Mouse (Mus musculus): ENCODE measurements around the gene Ssbp3. TPM values are rescaled to one million over a fixed set of nuclear protein-coding genes. Genes with fewer than 3 reads are reported as not detected.

Ssbp3 gene
- polyA plus RNA-seq, 1 experiment from 2014 or later = 190 TPM

GRCm38 (mm10) chr4:106951455-106951854, 41.0 kb downstream of the Ssbp3 start:
- Histone ChIP-seq H3K4me1 (peaks cover 74% of the 10 kb centered on the region), H3K4me3 (no peak overlapping the region), H3K27ac (no peak overlapping the region), H3K9me3 (no peaks in the 10 kb centered on the region), H3K9ac (no peak overlapping the region), H3K4me2 (no peak overlapping the region), H3K27me3 (no peaks in the 10 kb centered on the region), H3K36me3 (peaks cover 37% of the 10 kb centered on the region)
- no peak for ATAC-seq (ENCODE audit: insufficient number of reproducible peaks, insufficient read depth, low FRiP score, low TSS enrichment, low read depth)
- 56% methylated on average over 4 of the region's 4 CpGs for WGBS

GRCm38 (mm10) chr4:106953221-106953620, 42.7 kb downstream of the Ssbp3 start:
- no peak overlapping the region for H3K27ac ChIP-seq
- ATAC-seq (ENCODE audit: insufficient number of reproducible peaks, insufficient read depth, low FRiP score, low TSS enrichment, low read depth) = no peak

GRCm38 (mm10) chr4:106953760-106954159, 43.3 kb downstream of the Ssbp3 start:
- 86% methylated on average over 5 of the region's 5 CpGs for WGBS

More at GRCm38 (mm10) chr4:106953221-106953620, 42.7 kb downstream of the Ssbp3 start:
- Histone ChIP-seq H3K9ac (no peak overlapping the region), H3K27me3 (no peaks in the 10 kb centered on the region), H3K9me3 (no peaks in the 10 kb centered on the region), H3K4me1 (peaks cover 65% of the 10 kb centered on the region), H3K36me3 (peaks cover 33% of the 10 kb centered on the region), H3K4me2 (no peak overlapping the region), H3K4me3 (no peak overlapping the region)

GRCm38 (mm10) chr4:106955729-106956712, 45.5 kb downstream of the Ssbp3 start:
- peaks cover 56% of the 10 kb centered on the region for H3K4me1 ChIP-seq
- no peak for ATAC-seq (ENCODE audit: insufficient number of reproducible peaks, insufficient read depth, low FRiP score, low TSS enrichment, low read depth)
- H3K36me3 ChIP-seq = peaks cover 28% of the 10 kb centered on the region
- H3K9me3 ChIP-seq = no peaks in the 10 kb centered on the region
- WGBS = 64% methylated on average over 19 of the region's 19 CpGs
- no peak overlapping the region for H3K4me3 ChIP-seq
- 0 out of 2 replicates have a peak overlapping the region, but pooled peaks have one; percentile 32 for H3K9ac ChIP-seq
- H3K4me2 ChIP-seq = no peak overlapping the region
- peak overlapping the region; percentile 28; the same call in 1 of the 2 replicates for H3K27ac ChIP-seq
- H3K27me3 ChIP-seq = no peaks in the 10 kb centered on the region

More at GRCm38 (mm10) chr4:106953760-106954159, 43.3 kb downstream of the Ssbp3 start:
- Histone ChIP-seq H3K4me2 (no peak overlapping the region), H3K4me1 (peaks cover 65% of the 10 kb centered on the region), H3K36me3 (peaks cover 34% of the 10 kb centered on the region), H3K9ac (no peak overlapping the region), H3K9me3 (no peaks in the 10 kb centered on the region), H3K27ac (0 out of 2 replicates have a peak overlapping the region, but pooled peaks have one; percentile 22), H3K27me3 (no peaks in the 10 kb centered on the region), H3K4me3 (no peak overlapping the region)
- no peak for ATAC-seq (ENCODE audit: insufficient number of reproducible peaks, insufficient read depth, low FRiP score, low TSS enrichment, low read depth)

- Histone ChIP-seq H3K4me1 (peaks cover 72% of the 10 kb centered on the region), H3K9me3 (no peaks in the 10 kb centered on the region), H3K27ac (no peak overlapping the region), H3K4me2 (no peak overlapping the region), H3K27me3 (no peaks in the 10 kb centered on the region), H3K36me3 (peaks cover 25% of the 10 kb centered on the region), H3K9ac (no peak overlapping the region), H3K4me3 (no peak overlapping the region)
- no peak for ATAC-seq (ENCODE audit: insufficient number of reproducible peaks, insufficient read depth, low FRiP score, low TSS enrichment, low read depth)
- 77% methylated on average over 2 of the region's 2 CpGs for WGBS
Measured at GRCm38 (mm10) chr4:106958117-106958516, 47.6 kb downstream of the Ssbp3 start.

GRCm38 (mm10) chr4:106958561-106958960, 48.1 kb downstream of the Ssbp3 start:
- Histone ChIP-seq H3K27ac (no peak overlapping the region), H3K4me3 (no peak overlapping the region), H3K9ac (no peak overlapping the region), H3K27me3 (no peaks in the 10 kb centered on the region), H3K4me1 (peaks cover 76% of the 10 kb centered on the region), H3K36me3 (peaks cover 21% of the 10 kb centered on the region), H3K4me2 (no peak overlapping the region), H3K9me3 (no peaks in the 10 kb centered on the region)
- whole genome bisulfite sequencing = 91% methylated on average over 3 of the region's 3 CpGs
- ATAC-seq (ENCODE audit: insufficient number of reproducible peaks, insufficient read depth, low FRiP score, low TSS enrichment, low read depth) = no peak

GRCm38 (mm10) chr4:106959506-106960302, 49.2 kb downstream of the Ssbp3 start:
- Histone ChIP-seq H3K27me3 (no peaks in the 10 kb centered on the region), H3K4me2 (no peak overlapping the region), H3K9me3 (no peaks in the 10 kb centered on the region), H3K27ac (no peak overlapping the region), H3K36me3 (peaks cover 17% of the 10 kb centered on the region), H3K9ac (no peak overlapping the region), H3K4me1 (peaks cover 79% of the 10 kb centered on the region), H3K4me3 (no peak overlapping the region)
- ATAC-seq (ENCODE audit: insufficient number of reproducible peaks, insufficient read depth, low FRiP score, low TSS enrichment, low read depth) = no peak
- WGBS = 78% methylated on average over 12 of the region's 12 CpGs

- H3K27ac ChIP-seq = no peak overlapping the region
- ATAC-seq (ENCODE audit: insufficient number of reproducible peaks, insufficient read depth, low FRiP score, low TSS enrichment, low read depth) = no peak
- H3K4me1 ChIP-seq = peaks cover 81% of the 10 kb centered on the region
- WGBS = 84% methylated on average over 2 of the region's 2 CpGs
- H3K27me3 ChIP-seq = no peaks in the 10 kb centered on the region
- no peaks in the 10 kb centered on the region for H3K9me3 ChIP-seq
- H3K4me3 ChIP-seq = no peak overlapping the region
- peaks cover 20% of the 10 kb centered on the region for H3K36me3 ChIP-seq
- no peak overlapping the region for H3K9ac ChIP-seq
- no peak overlapping the region for H3K4me2 ChIP-seq
Measured at GRCm38 (mm10) chr4:106960476-106960875, 50.0 kb downstream of the Ssbp3 start.

GRCm38 (mm10) chr4:106961321-106961720, 50.8 kb downstream of the Ssbp3 start:
- Histone ChIP-seq H3K36me3 (peaks cover 25% of the 10 kb centered on the region), H3K4me3 (no peak overlapping the region), H3K9me3 (no peaks in the 10 kb centered on the region), H3K4me2 (no peak overlapping the region), H3K27me3 (no peaks in the 10 kb centered on the region), H3K9ac (no peak overlapping the region), H3K27ac (no peak overlapping the region), H3K4me1 (peaks cover 73% of the 10 kb centered on the region)
- no peak for ATAC-seq (ENCODE audit: insufficient number of reproducible peaks, insufficient read depth, low FRiP score, low TSS enrichment, low read depth)
- 93% methylated on average over 1 of the region's 1 CpGs for WGBS

- Histone ChIP-seq H3K27ac (no peak overlapping the region), H3K4me1 (peaks cover 75% of the 10 kb centered on the region), H3K9me3 (no peaks in the 10 kb centered on the region), H3K36me3 (peaks cover 31% of the 10 kb centered on the region), H3K27me3 (no peaks in the 10 kb centered on the region), H3K4me2 (no peak overlapping the region), H3K4me3 (no peak overlapping the region), H3K9ac (no peak overlapping the region)
- WGBS = 53% methylated on average over 9 of the region's 9 CpGs
- no peak for ATAC-seq (ENCODE audit: insufficient number of reproducible peaks, insufficient read depth, low FRiP score, low TSS enrichment, low read depth)
Measured at GRCm38 (mm10) chr4:106964356-106964755, 53.9 kb downstream of the Ssbp3 start.

GRCm38 (mm10) chr4:106964996-106965395, 54.5 kb downstream of the Ssbp3 start:
- Histone ChIP-seq H3K27ac (no peak overlapping the region), H3K4me1 (peaks cover 76% of the 10 kb centered on the region), H3K9me3 (no peaks in the 10 kb centered on the region), H3K4me2 (no peak overlapping the region), H3K36me3 (peaks cover 31% of the 10 kb centered on the region), H3K27me3 (no peaks in the 10 kb centered on the region), H3K4me3 (no peak overlapping the region), H3K9ac (no peak overlapping the region)
- ATAC-seq (ENCODE audit: insufficient number of reproducible peaks, insufficient read depth, low FRiP score, low TSS enrichment, low read depth) = no peak
- WGBS = 64% methylated on average over 10 of the region's 10 CpGs

Data from embryonic facial prominence, embryonic 13.5 days (tissue).